In genomic region chr5:132541951-132542350, GRCm38 (mm10) we compare ENCODE assay signal across 7 mouse cellular contexts. TPM values are rescaled to one million over a fixed set of nuclear protein-coding genes. Genes with fewer than 3 reads are reported as not detected.
A peak's percentile ranks its signal among the peaks of the same experiment; 100 is the strongest.
DNase-seq lines count a peak whose midpoint lies in the region; ATAC-seq and TF ChIP-seq lines count a peak whose summit lies in the region.

No protein-coding gene starts in this region.

- peak overlapping the region; percentile 67 for H3K4me3 ChIP-seq in lung, adult 2 months (replicated peaks; ENCODE audit: extremely low read depth, low read depth, low read length)
- peak overlapping the region; percentile 82 for H3K4me3 ChIP-seq in forebrain, embryonic 15.5 days
- H3K4me3 ChIP-seq in limb, embryonic 13.5 days: peak overlapping the region; percentile 81
- H3K4me3 ChIP-seq in neural tube, embryonic 14.5 days (ENCODE audit: low read depth, low read length): peak overlapping the region; percentile 82

- no peaks in the 10 kb centered on the region for H3K9me3 ChIP-seq in forebrain, embryonic 15.5 days
- H3K9me3 ChIP-seq in limb, embryonic 13.5 days: no peaks in the 10 kb centered on the region
- H3K9me3 ChIP-seq in neural tube, embryonic 14.5 days (ENCODE audit: control insufficient read depth, low read length): no peaks in the 10 kb centered on the region

- no peak for TF ChIP-seq CTCF in lung, adult 2 months (IDR thresholded peaks at IDR 0.05; ENCODE audit: insufficient read depth, low read length)

- no peak for ATAC-seq in forebrain, embryonic 15.5 days (replicated peaks)
- ATAC-seq in limb, embryonic 13.5 days (ENCODE audit: low FRiP score, low read depth): no peak
- ATAC-seq in neural tube, embryonic 14.5 days (ENCODE audit: low read depth): no peak

- no peaks in the 10 kb centered on the region for H3K27me3 ChIP-seq in forebrain, embryonic 15.5 days
- H3K27me3 ChIP-seq in limb, embryonic 13.5 days: 0 out of 2 replicates have a peak, but pooled peaks cover 3% of the 10 kb centered on the region
- H3K27me3 ChIP-seq in neural tube, embryonic 14.5 days (ENCODE audit: control insufficient read depth, insufficient read depth, low read length): no peaks in the 10 kb centered on the region

- peak overlapping the region; percentile 98 for H3K9ac ChIP-seq in forebrain, embryonic 15.5 days (replicated peaks)
- peak overlapping the region; percentile 90 for H3K9ac ChIP-seq in limb, embryonic 13.5 days
- H3K9ac ChIP-seq in neural tube, embryonic 14.5 days (replicated peaks; ENCODE audit: low read depth, low read length): peak overlapping the region; percentile 89

- no peak for TF ChIP-seq POLR2A in lung, adult 2 months (IDR thresholded peaks at IDR 0.05; ENCODE audit: borderline replicate concordance, extremely low read depth, low read depth, low read length)

- H3K4me2 ChIP-seq in forebrain, embryonic 15.5 days (replicated peaks): peak overlapping the region; percentile 92
- peak overlapping the region; percentile 81 for H3K4me2 ChIP-seq in limb, embryonic 13.5 days (replicated peaks)
- H3K4me2 ChIP-seq in neural tube, embryonic 14.5 days (ENCODE audit: low read depth, low read length): peak overlapping the region; percentile 62

- H3K4me1 ChIP-seq in lung, adult 2 months (ENCODE audit: control insufficient read depth, insufficient read depth, low read length): no peaks in the 10 kb centered on the region
- peaks cover 55% of the 10 kb centered on the region for H3K4me1 ChIP-seq in forebrain, embryonic 15.5 days
- H3K4me1 ChIP-seq in limb, embryonic 13.5 days: peaks cover 27% of the 10 kb centered on the region
- peaks cover 15% of the 10 kb centered on the region for H3K4me1 ChIP-seq in neural tube, embryonic 14.5 days (ENCODE audit: control insufficient read depth, insufficient read depth, low read length)

- no peaks in the 10 kb centered on the region for H3K36me3 ChIP-seq in forebrain, embryonic 15.5 days
- H3K36me3 ChIP-seq in limb, embryonic 13.5 days: no peaks in the 10 kb centered on the region
- H3K36me3 ChIP-seq in neural tube, embryonic 14.5 days (ENCODE audit: control insufficient read depth, insufficient read depth, low read length): no peaks in the 10 kb centered on the region

- no peak for DNase-seq in lung, adult 2 months
- no peak for DNase-seq in lung, adult 18-20 months
- DNase-seq in embryo, embryonic 10.5 days (ENCODE audit: low spot score): peak; percentile 72
- no peak for DNase-seq in thymus, postnatal 25 days

- 0% methylated on average over 15 of the region's 21 CpGs for WGBS in lung, adult 2 months
- WGBS in forebrain, embryonic 15.5 days: under 1% methylated on average over 17 of the region's 21 CpGs
- under 1% methylated on average over 13 of the region's 21 CpGs for WGBS in limb, embryonic 13.5 days
- under 1% methylated on average over 16 of the region's 21 CpGs for WGBS in neural tube, embryonic 14.5 days

- peak overlapping the region; percentile 93 for H3K27ac ChIP-seq in forebrain, embryonic 15.5 days (replicated peaks)
- H3K27ac ChIP-seq in limb, embryonic 13.5 days: peak overlapping the region; percentile 86
- H3K27ac ChIP-seq in neural tube, embryonic 14.5 days (ENCODE audit: low read depth, low read length): peak overlapping the region; percentile 87

RNA-seq across cellular contexts. Expression of gene Auts2, which starts 1.2 kb away (rescaled TPM):
- polyA plus RNA-seq in lung, adult 2 months (2012; rRNA removed): 8.3 and 9.6 TPM in 2 replicates
- polyA plus RNA-seq in forebrain, embryonic 15.5 days (2015; fragmentation: Nextera tagmentation; extraction: Ambion mirVana): 94.3 and 105 TPM in 2 replicates
- 55.1 and 57.6 TPM in 2 replicates for polyA plus RNA-seq in limb, embryonic 13.5 days (2015; fragmentation: Nextera tagmentation; extraction: Ambion mirVana)
- 82.5 and 87.8 TPM in 2 replicates for polyA plus RNA-seq in neural tube, embryonic 14.5 days (2014; fragmentation: Nextera tagmentation; extraction: Ambion mirVana)
